9 mouse cellular contexts compared by ENCODE assay signal in genomic region chr15:103300067-103300471, GRCm38 (mm10). TPM values are rescaled to one million over a fixed set of nuclear protein-coding genes. Genes with fewer than 3 reads are reported as not detected.
A peak's percentile ranks its signal among the peaks of the same experiment; 100 is the strongest.
DNase-seq lines count a peak whose midpoint lies in the region; ATAC-seq and TF ChIP-seq lines count a peak whose summit lies in the region.
"Had no signal": no experiment of that assay in that cellular context is flagged by ENCODE, and none has a peak within 500 bp of the region (broad histone marks: within the 10 kb centered on the region; RNA-seq: fewer than 3 reads in every experiment).

No protein-coding gene starts in this region.

- H3K27me3 ChIP-seq in heart, embryonic 10.5 days (ENCODE audit: insufficient read depth, poor library complexity, severe bottlenecking): no peaks in the 10 kb centered on the region
- H3K27me3 ChIP-seq in ES-Bruce4 (ENCODE audit: control insufficient read depth, insufficient read depth, low read length, poor library complexity, severe bottlenecking): no peaks in the 10 kb centered on the region
- H3K27me3 ChIP-seq in embryonic facial prominence, embryonic 11.5 days (ENCODE audit: control insufficient read depth, insufficient read depth, low read length): no peaks in the 10 kb centered on the region
- no peaks in the 10 kb centered on the region for H3K27me3 ChIP-seq in intestine, embryonic 16.5 days (replicated peaks; ENCODE audit: control insufficient read depth, insufficient read depth, low read length)
- no peaks in the 10 kb centered on the region for H3K27me3 ChIP-seq in thymus, adult 2 months (ENCODE audit: control insufficient read depth, insufficient read depth, low read length)

- no peak overlapping the region for H3K9ac ChIP-seq in ES-Bruce4 (ENCODE audit: low read depth, poor library complexity, severe bottlenecking)
- H3K9ac ChIP-seq in embryonic facial prominence, embryonic 11.5 days (replicated peaks; ENCODE audit: low read length): peak overlapping the region; percentile 5
- H3K9ac ChIP-seq in intestine, embryonic 16.5 days (ENCODE audit: low read depth, low read length): 0 out of 2 replicates have a peak overlapping the region, but pooled peaks have one; percentile 30

- TF ChIP-seq CTCF in ES-Bruce4 (IDR thresholded peaks at IDR 0.05; ENCODE audit: low read depth, low read length): no peak
- no peak for TF ChIP-seq CTCF in thymus, adult 2 months (IDR thresholded peaks at IDR 0.05; ENCODE audit: borderline replicate concordance, control insufficient read depth, extremely low read depth, insufficient read depth, low read length, poor library complexity)

- WGBS in heart, embryonic 10.5 days: 10% methylated on average over 18 of the region's 18 CpGs
- WGBS in embryonic facial prominence, embryonic 11.5 days: 4% methylated on average over 18 of the region's 18 CpGs
- 18% methylated on average over 18 of the region's 18 CpGs for WGBS in intestine, embryonic 16.5 days
- 88% methylated on average over 18 of the region's 18 CpGs for WGBS in thymus, adult 2 months

- H3K4me1 ChIP-seq in heart, embryonic 10.5 days: peaks cover 69% of the 10 kb centered on the region
- peaks cover 6% of the 10 kb centered on the region for H3K4me1 ChIP-seq in ES-Bruce4 (ENCODE audit: control insufficient read depth, insufficient read depth, low read length)
- H3K4me1 ChIP-seq in embryonic facial prominence, embryonic 11.5 days (ENCODE audit: control insufficient read depth, insufficient read depth, low read length): peaks cover 33% of the 10 kb centered on the region
- H3K4me1 ChIP-seq in intestine, embryonic 16.5 days (ENCODE audit: control insufficient read depth, insufficient read depth, low read length): peaks cover 54% of the 10 kb centered on the region
- peaks cover 13% of the 10 kb centered on the region; the same call in 1 of the 2 replicates for H3K4me1 ChIP-seq in thymus, adult 2 months (replicated peaks; ENCODE audit: control insufficient read depth, insufficient read depth, low read length)

- peak overlapping the region; percentile 40 for H3K4me3 ChIP-seq in heart, embryonic 10.5 days
- peak overlapping the region; percentile 2; the same call in 1 of the 2 replicates for H3K4me3 ChIP-seq in ES-Bruce4 (ENCODE audit: low read depth, low read length)
- no peak overlapping the region for H3K4me3 ChIP-seq in embryonic facial prominence, embryonic 11.5 days (ENCODE audit: low read depth, low read length)
- H3K4me3 ChIP-seq in intestine, embryonic 16.5 days (ENCODE audit: low read length): no peak overlapping the region
- no peak overlapping the region for H3K4me3 ChIP-seq in thymus, adult 2 months (ENCODE audit: control insufficient read depth, insufficient read depth, low read length)

- no peak for ATAC-seq in embryonic facial prominence, embryonic 11.5 days (replicated peaks; ENCODE audit: insufficient number of reproducible peaks, low FRiP score, low TSS enrichment, low read depth)
- ATAC-seq in intestine, embryonic 16.5 days: no peak

- no peak for TF ChIP-seq EP300 in ES-Bruce4 (IDR thresholded peaks at IDR 0.05; ENCODE audit: insufficient read depth, low read depth, low read length)

- TF ChIP-seq POLR2A in ES-Bruce4 (IDR thresholded peaks at IDR 0.05; ENCODE audit: insufficient read depth, low read length): no peak
- no peak for TF ChIP-seq POLR2A in thymus, adult 2 months (IDR thresholded peaks at IDR 0.05; ENCODE audit: control insufficient read depth, extremely low read depth, insufficient read depth, low read length, poor library complexity)

- peak overlapping the region; percentile 36; the same call in 1 of the 2 replicates for H3K4me2 ChIP-seq in embryonic facial prominence, embryonic 11.5 days (ENCODE audit: low read depth, low read length)
- H3K4me2 ChIP-seq in intestine, embryonic 16.5 days (ENCODE audit: low read depth, low read length): no peak overlapping the region

- H3K9me3 ChIP-seq in heart, embryonic 10.5 days: no peaks in the 10 kb centered on the region
- no peaks in the 10 kb centered on the region for H3K9me3 ChIP-seq in ES-Bruce4 (replicated peaks; ENCODE audit: control insufficient read depth, insufficient read depth, low read length, poor library complexity, severe bottlenecking)
- H3K9me3 ChIP-seq in embryonic facial prominence, embryonic 11.5 days (replicated peaks; ENCODE audit: control insufficient read depth, low read length): no peaks in the 10 kb centered on the region
- no peaks in the 10 kb centered on the region for H3K9me3 ChIP-seq in intestine, embryonic 16.5 days (ENCODE audit: control insufficient read depth, low read length)

- DNase-seq in heart, embryonic 10.5 days (ENCODE audit: low spot score): no peak
- DNase-seq in heart, adult 9 months (ENCODE audit: low spot score in 2 of 2): no peak
- peak; percentile 65 for DNase-seq in embryonic facial prominence, embryonic 11.5 days (ENCODE audit: low spot score)
- DNase-seq in neural tube, embryonic 10.5 days (ENCODE audit: extremely low spot score, low spot score): peak; percentile 78
- no peak for DNase-seq in urinary bladder, postnatal 36 days (ENCODE audit: low spot score in 2 of 2)
- DNase-seq in thymus, adult 2 months: no peak

- peak overlapping the region; percentile 93 for H3K27ac ChIP-seq in heart, embryonic 10.5 days
- H3K27ac ChIP-seq in ES-Bruce4 (ENCODE audit: insufficient read depth, low read length): no peak overlapping the region
- H3K27ac ChIP-seq in embryonic facial prominence, embryonic 11.5 days (replicated peaks; ENCODE audit: low read depth, low read length): peak overlapping the region; percentile 90
- peak overlapping the region; percentile 56 for H3K27ac ChIP-seq in intestine, embryonic 16.5 days (ENCODE audit: low read length)
- no peak overlapping the region for H3K27ac ChIP-seq in thymus, adult 2 months (ENCODE audit: control insufficient read depth, insufficient read depth, low read length)

- peaks cover 35% of the 10 kb centered on the region for H3K36me3 ChIP-seq in heart, embryonic 10.5 days
- H3K36me3 ChIP-seq in ES-Bruce4 (ENCODE audit: control insufficient read depth, insufficient read depth, low read length, poor library complexity, severe bottlenecking): peaks cover 3% of the 10 kb centered on the region; the same call in 1 of the 2 replicates
- H3K36me3 ChIP-seq in embryonic facial prominence, embryonic 11.5 days (replicated peaks; ENCODE audit: control insufficient read depth, insufficient read depth, low read depth, low read length): no peaks in the 10 kb centered on the region
- H3K36me3 ChIP-seq in intestine, embryonic 16.5 days (ENCODE audit: control insufficient read depth, insufficient read depth, low read length): peaks cover 5% of the 10 kb centered on the region; the same call in 1 of the 2 replicates
- peaks cover 25% of the 10 kb centered on the region for H3K36me3 ChIP-seq in thymus, adult 2 months (ENCODE audit: control insufficient read depth, insufficient read depth, low read length)

RNA-seq across cellular contexts. Expression of gene Gpr84, which starts 10.3 kb away (rescaled TPM):
- 0.35 TPM in 1 of 2 replicates, not detected in the other for polyA plus RNA-seq in heart, embryonic 10.5 days (2016; fragmentation: Nextera tagmentation; extraction: Ambion mirVana)
- not detected in 2 replicates for polyA plus RNA-seq in ES-Bruce4 (2011; ENCODE audit: insufficient read depth, insufficient read length, low read depth, missing spikeins)
- not detected in 2 replicates for polyA plus RNA-seq in embryonic facial prominence, embryonic 11.5 days (2014; fragmentation: Nextera tagmentation; extraction: Ambion mirVana)
- 0.09 and 0.20 TPM in 2 replicates for polyA plus RNA-seq in intestine, embryonic 16.5 days (2015; fragmentation: Nextera tagmentation; extraction: Ambion mirVana)
- 0.28 and 0.45 TPM in 2 replicates for polyA plus RNA-seq in thymus, adult 2 months (2012; rRNA removed)
- polyA plus RNA-seq: C2C12 had no signal

RNA-seq across cellular contexts. Expression of gene Copz1, which starts 27.6 kb away (rescaled TPM):
- 220 and 264 TPM in 2 replicates for polyA plus RNA-seq in heart, embryonic 10.5 days (2016; fragmentation: Nextera tagmentation; extraction: Ambion mirVana)
- 140 and 145 TPM in 2 replicates for polyA plus RNA-seq in ES-Bruce4 (2011; ENCODE audit: insufficient read depth, insufficient read length, low read depth, missing spikeins)
- 327 and 331 TPM in 2 replicates for polyA plus RNA-seq in embryonic facial prominence, embryonic 11.5 days (2014; fragmentation: Nextera tagmentation; extraction: Ambion mirVana)
- polyA plus RNA-seq in intestine, embryonic 16.5 days (2015; fragmentation: Nextera tagmentation; extraction: Ambion mirVana): 297 and 298 TPM in 2 replicates
- polyA plus RNA-seq in thymus, adult 2 months (2012; rRNA removed): 106 and 124 TPM in 2 replicates

RNA-seq across cellular contexts. Expression of gene Zfp385a, which starts 39.8 kb away (rescaled TPM):
- polyA plus RNA-seq in heart, embryonic 10.5 days (2016; fragmentation: Nextera tagmentation; extraction: Ambion mirVana): 8.9 and 15.8 TPM in 2 replicates
- polyA plus RNA-seq in ES-Bruce4 (2011; ENCODE audit: insufficient read depth, insufficient read length, low read depth, missing spikeins): 26.8 and 29.6 TPM in 2 replicates
- 12.2 and 16.6 TPM in 2 replicates for polyA plus RNA-seq in embryonic facial prominence, embryonic 11.5 days (2014; fragmentation: Nextera tagmentation; extraction: Ambion mirVana)
- polyA plus RNA-seq in intestine, embryonic 16.5 days (2015; fragmentation: Nextera tagmentation; extraction: Ambion mirVana): 3.6 and 4.1 TPM in 2 replicates
- polyA plus RNA-seq in thymus, adult 2 months (2012; rRNA removed): 18.6 and 20.7 TPM in 2 replicates

RNA-seq across cellular contexts. Expression of gene Nfe2, which starts 41.9 kb away (rescaled TPM):
- polyA plus RNA-seq in heart, embryonic 10.5 days (2016; fragmentation: Nextera tagmentation; extraction: Ambion mirVana): 15.2 and 19.4 TPM in 2 replicates
- polyA plus RNA-seq in ES-Bruce4 (2011; ENCODE audit: insufficient read depth, insufficient read length, low read depth, missing spikeins): not detected in 2 replicates
- polyA plus RNA-seq in embryonic facial prominence, embryonic 11.5 days (2014; fragmentation: Nextera tagmentation; extraction: Ambion mirVana): 5.4 and 8.0 TPM in 2 replicates
- polyA plus RNA-seq in intestine, embryonic 16.5 days (2015; fragmentation: Nextera tagmentation; extraction: Ambion mirVana): 3.4 and 5.2 TPM in 2 replicates
- 4.9 and 7.3 TPM in 2 replicates for polyA plus RNA-seq in thymus, adult 2 months (2012; rRNA removed)

RNA-seq across cellular contexts. Expression of gene Hnrnpa1, which starts 59.8 kb away (rescaled TPM):
- polyA plus RNA-seq in heart, embryonic 10.5 days (2016; fragmentation: Nextera tagmentation; extraction: Ambion mirVana): 682 and 901 TPM in 2 replicates
- 1,629 and 1,787 TPM in 2 replicates for polyA plus RNA-seq in ES-Bruce4 (2011; ENCODE audit: insufficient read depth, insufficient read length, low read depth, missing spikeins)
- polyA plus RNA-seq in embryonic facial prominence, embryonic 11.5 days (2014; fragmentation: Nextera tagmentation; extraction: Ambion mirVana): 1,361 and 1,483 TPM in 2 replicates
- 472 and 503 TPM in 2 replicates for polyA plus RNA-seq in intestine, embryonic 16.5 days (2015; fragmentation: Nextera tagmentation; extraction: Ambion mirVana)
- 155 and 178 TPM in 2 replicates for polyA plus RNA-seq in thymus, adult 2 months (2012; rRNA removed)

Comparison
In these comparisons a context has a peak if more than half of its experiments do, and no peak if none do; other contexts are left out.
1. DNase-seq: peak in embryonic facial prominence, embryonic 11.5 days (single experiment) and neural tube, embryonic 10.5 days (single experiment); none in heart, embryonic 10.5 days (single experiment), heart, adult 9 months (0 of 2), urinary bladder, postnatal 36 days (0 of 2) and thymus, adult 2 months (single experiment).
2. H3K27ac ChIP-seq: peak in heart, embryonic 10.5 days (single experiment), embryonic facial prominence, embryonic 11.5 days (single experiment) and intestine, embryonic 16.5 days (single experiment); none in ES-Bruce4 (single experiment) and thymus, adult 2 months (single experiment).
3. H3K4me3 ChIP-seq: peak in heart, embryonic 10.5 days (single experiment) and ES-Bruce4 (single experiment); none in embryonic facial prominence, embryonic 11.5 days (single experiment), intestine, embryonic 16.5 days (single experiment) and thymus, adult 2 months (single experiment).